Mouse (Mus musculus): ENCODE results near the gene Ndc1. TPM values are rescaled to one million over a fixed set of nuclear protein-coding genes. Genes with fewer than 3 reads are reported as not detected.

The Ndc1 gene
- polyA plus RNA-seq, 1 experiment from 2014 or later: 52.9 TPM

DNA sequence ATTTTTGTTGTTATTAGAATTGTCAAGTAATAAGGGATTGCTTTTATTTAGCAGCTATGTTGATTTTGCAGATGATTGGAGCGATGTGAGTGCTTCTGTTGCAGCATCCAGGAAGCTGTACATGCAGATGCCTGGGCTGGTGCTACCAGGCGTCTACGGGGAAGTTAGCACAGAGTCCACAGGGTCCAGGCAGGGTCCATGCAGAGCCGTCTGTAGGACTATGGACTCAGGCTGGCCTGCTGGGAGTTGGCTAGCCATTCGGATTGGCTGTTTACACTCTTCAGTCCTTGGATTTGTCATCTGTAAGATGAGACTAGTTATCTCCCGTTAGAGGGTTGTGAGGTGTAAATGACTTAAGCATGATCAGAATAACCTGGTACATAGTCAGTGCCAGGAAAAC, 11.4 kb downstream of the Ndc1 start:
- H3K4me1 ChIP-seq (ENCODE audit: control insufficient read depth, insufficient read depth, low read length): no peaks in the 10 kb centered on the region
- H3K9me3 ChIP-seq (ENCODE audit: control insufficient read depth, low read length): no peaks in the 10 kb centered on the region
- DNase-seq (ENCODE audit: low spot score) (no peak), ATAC-seq (ENCODE audit: insufficient number of reproducible peaks, low FRiP score, low TSS enrichment, low read depth) (no peak)
- H3K4me2 ChIP-seq (ENCODE audit: low read depth, severe bottlenecking): no peak overlapping the region
- 89% methylated on average over 6 of the region's 6 CpGs for WGBS
- H3K9ac ChIP-seq (ENCODE audit: low read length): no peak overlapping the region
- H3K27ac ChIP-seq (replicated peaks; ENCODE audit: low read depth, low read length): no peak overlapping the region
- H3K36me3 ChIP-seq (ENCODE audit: control insufficient read depth, insufficient read depth, low read length): peaks cover 22% of the 10 kb centered on the region
- H3K27me3 ChIP-seq (ENCODE audit: control insufficient read depth, insufficient read depth, low read length): no peaks in the 10 kb centered on the region
- H3K4me3 ChIP-seq (ENCODE audit: low read depth, low read length): no peak overlapping the region

DNA sequence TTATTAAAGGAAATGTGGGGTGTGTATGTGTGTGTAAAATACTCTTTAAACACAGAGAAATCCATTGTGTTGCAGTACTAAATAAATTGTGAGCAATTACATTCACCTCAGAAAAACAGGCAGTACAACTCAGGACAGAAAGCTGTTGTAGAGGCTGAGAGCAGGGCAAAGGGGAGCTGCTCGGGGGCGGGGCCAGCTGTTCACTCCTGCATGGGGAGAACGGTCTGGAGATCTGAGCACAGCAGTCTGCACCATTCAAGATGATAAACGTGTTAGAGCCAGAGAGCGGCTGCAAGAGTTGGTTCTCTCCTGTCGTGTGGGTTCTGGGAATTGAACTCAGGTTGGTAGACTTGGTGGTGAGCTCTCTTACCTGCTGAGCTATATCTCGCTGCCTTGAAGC, 13.3 kb downstream of the Ndc1 start:
- no peak overlapping the region for H3K4me3 ChIP-seq (ENCODE audit: low read depth, low read length)
- H3K27me3 ChIP-seq (ENCODE audit: control insufficient read depth, insufficient read depth, low read length): no peaks in the 10 kb centered on the region
- DNase-seq (ENCODE audit: low spot score) (no peak), ATAC-seq (ENCODE audit: insufficient number of reproducible peaks, low FRiP score, low TSS enrichment, low read depth) (no peak)
- H3K36me3 ChIP-seq (ENCODE audit: control insufficient read depth, insufficient read depth, low read length): peaks cover 25% of the 10 kb centered on the region; the same call in 1 of the 2 replicates
- no peak overlapping the region for H3K27ac ChIP-seq (replicated peaks; ENCODE audit: low read depth, low read length)
- no peak overlapping the region for H3K9ac ChIP-seq (ENCODE audit: low read length)
- WGBS: 85% methylated on average over 7 of the region's 7 CpGs
- no peaks in the 10 kb centered on the region for H3K9me3 ChIP-seq (ENCODE audit: control insufficient read depth, low read length)
- no peaks in the 10 kb centered on the region for H3K4me1 ChIP-seq (ENCODE audit: control insufficient read depth, insufficient read depth, low read length)
- no peak overlapping the region for H3K4me2 ChIP-seq (ENCODE audit: low read depth, severe bottlenecking)

DNA sequence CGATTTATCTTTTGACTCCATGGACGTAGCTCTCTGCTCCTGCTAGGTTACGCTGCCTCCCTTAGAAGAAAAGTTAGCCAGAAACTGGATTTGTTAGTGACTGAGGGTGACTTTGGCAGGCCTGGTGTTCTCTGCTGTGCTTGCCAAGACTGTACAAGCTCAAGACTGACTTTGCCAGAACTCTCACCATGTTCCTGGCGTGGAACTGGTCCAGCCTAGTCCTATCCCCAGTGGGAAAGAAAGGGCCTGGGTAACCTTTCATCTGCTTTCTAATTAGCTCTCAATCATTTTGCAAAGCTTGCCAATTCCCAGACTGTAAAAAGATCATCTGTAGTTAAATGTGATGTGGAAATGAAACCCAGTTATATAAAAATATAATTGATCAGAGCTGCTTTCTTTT, 19.5 kb downstream of the Ndc1 start:
- H3K4me1 ChIP-seq (ENCODE audit: control insufficient read depth, insufficient read depth, low read length): no peaks in the 10 kb centered on the region
- DNase-seq (ENCODE audit: low spot score): no peak

DNA sequence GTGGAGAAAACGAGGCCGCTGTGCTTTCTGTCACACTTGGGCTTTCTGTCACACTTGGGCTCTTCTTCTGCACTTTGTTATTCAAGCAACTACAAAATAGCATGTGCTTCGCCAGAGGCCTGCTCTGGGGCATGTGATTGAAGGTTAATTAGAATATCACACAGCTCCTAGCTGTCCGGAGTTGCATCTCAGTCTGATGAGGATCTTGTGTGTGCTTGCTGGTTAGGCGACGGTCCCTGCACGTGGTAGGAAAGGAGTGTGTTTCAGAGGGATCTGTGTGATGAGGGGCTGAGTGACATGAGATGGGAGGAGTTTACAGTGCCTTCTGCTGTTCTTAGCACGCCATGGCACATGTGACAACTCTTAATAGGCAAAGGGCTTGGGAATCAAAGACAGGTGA, 19.9 kb downstream of the Ndc1 start:
- WGBS: 95% methylated on average over 8 of the region's 8 CpGs
- DNase-seq (ENCODE audit: low spot score) (no peak), ATAC-seq (ENCODE audit: insufficient number of reproducible peaks, low FRiP score, low TSS enrichment, low read depth) (no peak)
- Histone ChIP-seq H3K27ac (replicated peaks; ENCODE audit: low read depth, low read length) (no peak overlapping the region), H3K4me2 (ENCODE audit: low read depth, severe bottlenecking) (no peak overlapping the region), H3K4me1 (ENCODE audit: control insufficient read depth, insufficient read depth, low read length) (no peaks in the 10 kb centered on the region), H3K36me3 (ENCODE audit: control insufficient read depth, insufficient read depth, low read length) (peaks cover 38% of the 10 kb centered on the region; the same call in 1 of the 2 replicates), H3K4me3 (ENCODE audit: low read depth, low read length) (no peak overlapping the region), H3K9ac (ENCODE audit: low read length) (no peak overlapping the region), H3K27me3 (ENCODE audit: control insufficient read depth, insufficient read depth, low read length) (no peaks in the 10 kb centered on the region), H3K9me3 (ENCODE audit: control insufficient read depth, low read length) (no peaks in the 10 kb centered on the region)

More for the DNA sequence above, 19.5 kb downstream of the Ndc1 start:
- H3K36me3 ChIP-seq (ENCODE audit: control insufficient read depth, insufficient read depth, low read length): peaks cover 38% of the 10 kb centered on the region; the same call in 1 of the 2 replicates
- no peak for ATAC-seq (ENCODE audit: insufficient number of reproducible peaks, low FRiP score, low TSS enrichment, low read depth)
- H3K9ac ChIP-seq (ENCODE audit: low read length): no peak overlapping the region
- H3K4me3 ChIP-seq (ENCODE audit: low read depth, low read length): no peak overlapping the region
- no peaks in the 10 kb centered on the region for H3K9me3 ChIP-seq (ENCODE audit: control insufficient read depth, low read length)
- H3K27ac ChIP-seq (replicated peaks; ENCODE audit: low read depth, low read length): no peak overlapping the region
- WGBS: 92% methylated on average over 4 of the region's 4 CpGs
- no peak overlapping the region for H3K4me2 ChIP-seq (ENCODE audit: low read depth, severe bottlenecking)
- H3K27me3 ChIP-seq (ENCODE audit: control insufficient read depth, insufficient read depth, low read length): no peaks in the 10 kb centered on the region

DNA sequence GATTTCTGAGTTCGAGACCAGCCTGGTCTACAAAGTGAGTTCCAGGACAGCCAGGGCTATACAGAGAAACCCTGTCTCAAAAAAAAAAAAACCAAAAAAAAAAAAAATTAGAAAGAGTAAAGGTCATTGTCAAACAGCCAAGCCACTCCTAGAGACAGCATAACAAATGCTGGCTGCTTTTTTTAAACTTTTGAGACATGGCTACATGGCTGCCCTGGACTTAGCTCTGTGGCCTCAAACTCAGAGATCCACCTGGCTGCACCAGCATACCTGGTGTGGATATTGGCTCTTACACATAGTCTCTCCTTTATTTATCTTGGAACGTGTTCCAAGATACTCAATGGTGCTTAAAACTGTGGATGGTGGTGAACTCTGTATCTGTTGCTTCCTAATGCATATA, 20.7 kb downstream of the Ndc1 start:
- WGBS: 98% methylated on average over 2 of the region's 2 CpGs
- H3K4me3 ChIP-seq (ENCODE audit: low read depth, low read length): no peak overlapping the region
- ATAC-seq (ENCODE audit: insufficient number of reproducible peaks, low FRiP score, low TSS enrichment, low read depth) (no peak), DNase-seq (ENCODE audit: low spot score) (no peak)
- H3K9me3 ChIP-seq (ENCODE audit: control insufficient read depth, low read length): no peaks in the 10 kb centered on the region
- H3K27me3 ChIP-seq (ENCODE audit: control insufficient read depth, insufficient read depth, low read length): no peaks in the 10 kb centered on the region
- peaks cover 38% of the 10 kb centered on the region; the same call in 1 of the 2 replicates for H3K36me3 ChIP-seq (ENCODE audit: control insufficient read depth, insufficient read depth, low read length)
- no peak overlapping the region for H3K4me2 ChIP-seq (ENCODE audit: low read depth, severe bottlenecking)
- H3K4me1 ChIP-seq (ENCODE audit: control insufficient read depth, insufficient read depth, low read length): no peaks in the 10 kb centered on the region
- H3K27ac ChIP-seq (replicated peaks; ENCODE audit: low read depth, low read length): no peak overlapping the region
- H3K9ac ChIP-seq (ENCODE audit: low read length): no peak overlapping the region

DNA sequence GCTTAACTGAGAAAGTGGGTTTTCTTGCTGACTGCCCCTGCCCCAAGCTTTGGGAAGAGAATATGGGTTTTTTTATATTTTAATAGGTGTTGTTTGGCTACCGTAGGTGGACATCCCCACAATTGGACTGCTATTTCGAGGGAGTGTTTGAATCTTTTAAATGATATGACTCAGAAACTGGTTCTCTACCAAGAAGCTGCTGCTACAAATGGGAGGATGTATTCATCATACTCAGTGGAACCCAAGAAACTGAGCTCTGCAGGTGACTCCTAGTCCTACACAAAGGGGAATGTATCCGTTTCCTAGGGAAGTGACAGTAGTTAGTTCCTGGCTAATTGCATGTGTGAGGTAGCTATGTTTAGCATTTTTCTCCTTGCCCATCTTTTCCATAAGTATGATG, 21.8 kb downstream of the Ndc1 start:
- Histone ChIP-seq H3K4me1 (ENCODE audit: control insufficient read depth, insufficient read depth, low read length) (no peaks in the 10 kb centered on the region), H3K9me3 (ENCODE audit: control insufficient read depth, low read length) (no peaks in the 10 kb centered on the region), H3K27ac (replicated peaks; ENCODE audit: low read depth, low read length) (no peak overlapping the region), H3K4me2 (ENCODE audit: low read depth, severe bottlenecking) (no peak overlapping the region), H3K4me3 (ENCODE audit: low read depth, low read length) (no peak overlapping the region), H3K9ac (ENCODE audit: low read length) (no peak overlapping the region), H3K36me3 (ENCODE audit: control insufficient read depth, insufficient read depth, low read length) (peaks cover 35% of the 10 kb centered on the region; the same call in 1 of the 2 replicates), H3K27me3 (ENCODE audit: control insufficient read depth, insufficient read depth, low read length) (no peaks in the 10 kb centered on the region)
- ATAC-seq (ENCODE audit: insufficient number of reproducible peaks, low FRiP score, low TSS enrichment, low read depth) (no peak), DNase-seq (ENCODE audit: low spot score) (no peak)
- WGBS: 97% methylated on average over 3 of the region's 3 CpGs

DNA sequence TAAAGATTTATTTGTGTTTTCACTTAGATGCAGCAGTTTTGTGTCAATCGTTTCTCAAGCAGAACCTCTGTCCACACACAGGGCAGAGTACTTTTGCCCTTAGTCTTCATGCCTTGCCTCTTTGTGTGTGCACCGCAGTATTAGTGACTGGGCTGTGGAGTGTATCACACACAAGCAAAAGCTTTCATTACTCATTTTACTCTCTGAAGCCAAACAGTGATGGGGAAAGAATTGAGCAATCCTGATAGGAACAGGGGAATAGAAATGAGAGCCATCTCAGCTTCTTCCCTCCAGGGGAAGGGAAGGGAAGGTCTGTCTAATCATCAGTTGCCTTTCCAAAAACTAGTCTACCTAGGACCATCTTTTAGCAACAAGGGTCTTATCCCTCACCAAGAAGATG, 26.2 kb downstream of the Ndc1 start:
- Histone ChIP-seq H3K27ac (replicated peaks; ENCODE audit: low read depth, low read length) (no peak overlapping the region), H3K4me1 (ENCODE audit: control insufficient read depth, insufficient read depth, low read length) (no peaks in the 10 kb centered on the region), H3K9me3 (ENCODE audit: control insufficient read depth, low read length) (no peaks in the 10 kb centered on the region), H3K27me3 (ENCODE audit: control insufficient read depth, insufficient read depth, low read length) (no peaks in the 10 kb centered on the region), H3K36me3 (ENCODE audit: control insufficient read depth, insufficient read depth, low read length) (peaks cover 23% of the 10 kb centered on the region), H3K4me2 (ENCODE audit: low read depth, severe bottlenecking) (no peak overlapping the region), H3K4me3 (ENCODE audit: low read depth, low read length) (no peak overlapping the region), H3K9ac (ENCODE audit: low read length) (no peak overlapping the region)
- no peak for DNase-seq (ENCODE audit: low spot score)
- 93% methylated on average over 2 of the region's 2 CpGs for WGBS
- ATAC-seq (ENCODE audit: insufficient number of reproducible peaks, low FRiP score, low TSS enrichment, low read depth): no peak

DNA sequence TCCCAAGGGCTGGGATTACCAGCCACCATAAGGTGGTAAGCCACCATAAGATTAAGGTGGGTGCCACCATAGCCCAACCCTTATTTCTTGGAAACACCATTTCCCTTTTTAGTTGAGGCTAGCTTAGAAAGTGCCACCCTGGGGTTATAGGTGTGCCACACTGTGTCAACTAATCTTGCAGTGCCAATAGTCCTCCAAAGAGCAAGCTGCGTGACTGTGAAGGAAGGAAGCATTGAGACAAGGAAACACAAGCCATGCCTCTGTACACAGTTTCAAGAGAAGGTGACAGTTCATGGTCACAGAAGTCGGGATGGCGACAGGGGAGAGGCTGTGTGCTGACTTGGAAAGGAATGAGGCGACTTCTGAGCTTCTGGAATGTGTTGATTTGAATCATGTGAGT, 52.6 kb downstream of the Ndc1 start:
- ATAC-seq (ENCODE audit: insufficient number of reproducible peaks, low FRiP score, low TSS enrichment, low read depth): no peak
- Histone ChIP-seq H3K9ac (ENCODE audit: low read length) (no peak overlapping the region), H3K36me3 (ENCODE audit: control insufficient read depth, insufficient read depth, low read length) (no peaks in the 10 kb centered on the region), H3K27ac (replicated peaks; ENCODE audit: low read depth, low read length) (no peak overlapping the region), H3K4me1 (ENCODE audit: control insufficient read depth, insufficient read depth, low read length) (0 out of 2 replicates have a peak, but pooled peaks cover 3% of the 10 kb centered on the region), H3K9me3 (ENCODE audit: control insufficient read depth, low read length) (no peaks in the 10 kb centered on the region), H3K4me2 (ENCODE audit: low read depth, severe bottlenecking) (no peak overlapping the region), H3K4me3 (ENCODE audit: low read depth, low read length) (no peak overlapping the region), H3K27me3 (ENCODE audit: control insufficient read depth, insufficient read depth, low read length) (no peaks in the 10 kb centered on the region)
- WGBS: 89% methylated on average over 4 of the region's 4 CpGs
- DNase-seq (ENCODE audit: low spot score): no peak

DNA sequence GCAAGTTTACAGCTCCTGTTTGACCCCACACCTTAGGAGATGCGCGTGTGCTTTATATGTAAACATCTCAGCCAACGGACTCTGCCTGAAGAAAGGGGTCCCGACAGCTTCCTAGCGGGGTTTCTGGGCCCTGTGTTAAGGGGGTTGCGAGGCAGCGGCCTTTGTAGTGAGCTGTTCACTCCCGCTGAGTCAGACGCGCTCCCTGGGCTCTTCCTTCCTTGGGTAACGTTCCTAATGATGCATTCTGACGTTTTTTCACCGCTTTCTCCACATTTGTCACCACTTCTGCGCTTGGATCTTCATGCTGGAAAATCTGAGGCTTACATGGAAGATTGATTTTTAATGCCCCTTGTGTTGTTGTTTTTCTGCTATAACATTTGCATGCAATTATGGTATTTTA, 54.1 kb downstream of the Ndc1 start:
- 6% methylated on average over 14 of the region's 14 CpGs for WGBS
- Histone ChIP-seq H3K9ac (ENCODE audit: low read length) (no peak overlapping the region), H3K27me3 (ENCODE audit: control insufficient read depth, insufficient read depth, low read length) (no peaks in the 10 kb centered on the region), H3K9me3 (ENCODE audit: control insufficient read depth, low read length) (no peaks in the 10 kb centered on the region), H3K4me3 (ENCODE audit: low read depth, low read length) (no peak overlapping the region), H3K4me1 (ENCODE audit: control insufficient read depth, insufficient read depth, low read length) (0 out of 2 replicates have a peak, but pooled peaks cover 3% of the 10 kb centered on the region), H3K27ac (replicated peaks; ENCODE audit: low read depth, low read length) (no peak overlapping the region), H3K4me2 (ENCODE audit: low read depth, severe bottlenecking) (0 out of 2 replicates have a peak overlapping the region, but pooled peaks have one; percentile 10), H3K36me3 (ENCODE audit: control insufficient read depth, insufficient read depth, low read length) (no peaks in the 10 kb centered on the region)
- ATAC-seq (ENCODE audit: insufficient number of reproducible peaks, low FRiP score, low TSS enrichment, low read depth) (no peak), DNase-seq (ENCODE audit: low spot score) (no peak)

Measured in limb, embryonic 11.5 days (tissue).